ENCODE assay signal across 16 mouse cellular contexts in genomic region chr15:91152592-91152991, GRCm38 (mm10). TPM values are rescaled to one million over a fixed set of nuclear protein-coding genes. Genes with fewer than 3 reads are reported as not detected.
A peak's percentile ranks its signal among the peaks of the same experiment; 100 is the strongest.
DNase-seq lines count a peak whose midpoint lies in the region; ATAC-seq lines count a peak whose summit lies in the region.
"Had no signal": no experiment of that assay in that cellular context is flagged by ENCODE, and none has a peak within 500 bp of the region (broad histone marks: within the 10 kb centered on the region; RNA-seq: fewer than 3 reads in every experiment).

No protein-coding gene starts in this region.

- peaks cover 6% of the 10 kb centered on the region; the same call in 1 of the 2 replicates for H3K9me3 ChIP-seq in hindbrain, embryonic 13.5 days
- H3K9me3 ChIP-seq: embryonic facial prominence, embryonic 13.5 days; heart, embryonic 10.5 days; stomach, embryonic 15.5 days had no signal

- H3K4me2 ChIP-seq in hindbrain, embryonic 13.5 days = no peak overlapping the region
- H3K4me2 ChIP-seq: embryonic facial prominence, embryonic 13.5 days; hindbrain, embryonic 14.5 days; stomach, embryonic 15.5 days had no signal

- no peak overlapping the region for H3K9ac ChIP-seq in hindbrain, embryonic 13.5 days
- H3K9ac ChIP-seq: embryonic facial prominence, embryonic 13.5 days; hindbrain, embryonic 14.5 days; stomach, embryonic 15.5 days had no signal

- no peak overlapping the region for H3K27ac ChIP-seq in hindbrain, embryonic 13.5 days
- H3K27ac ChIP-seq: embryonic facial prominence, embryonic 13.5 days; heart, embryonic 10.5 days; hindbrain, embryonic 14.5 days; stomach, embryonic 15.5 days had no signal

- WGBS in hindbrain, embryonic 13.5 days = 76% methylated on average over 1 of the region's 1 CpGs

- H3K27me3 ChIP-seq in hindbrain, embryonic 13.5 days = no peaks in the 10 kb centered on the region
- H3K27me3 ChIP-seq: embryonic facial prominence, embryonic 13.5 days; stomach, embryonic 15.5 days had no signal

- no peak for ATAC-seq in activated CD4-positive, CD25-positive, alpha-beta regulatory T cell, adult 4 months
- ATAC-seq in hindbrain, embryonic 13.5 days (ENCODE audit: low FRiP score) = no peak

- H3K4me3 ChIP-seq in hindbrain, embryonic 13.5 days = no peak overlapping the region
- H3K4me3 ChIP-seq: embryonic facial prominence, embryonic 13.5 days; heart, embryonic 10.5 days; stomach, embryonic 15.5 days had no signal

- H3K4me1 ChIP-seq in hindbrain, embryonic 13.5 days (replicated peaks) = no peaks in the 10 kb centered on the region
- H3K4me1 ChIP-seq: embryonic facial prominence, embryonic 13.5 days; heart, embryonic 10.5 days; stomach, embryonic 15.5 days had no signal

- peak; percentile 49 for DNase-seq in adrenal gland, postnatal 14 days
- no peak for DNase-seq in adrenal gland, postnatal 4 days (ENCODE audit: low spot score in 2 of 2)
- DNase-seq in kidney, postnatal 4 days = peak; percentile 10 to 21
- DNase-seq in kidney, adult 9 months = no peak
- peak; percentile 0 for DNase-seq in retina, embryonic 14.5 days (ENCODE audit: low spot score)
- no peak for DNase-seq in retina, postnatal 1 day
- DNase-seq: B cell, adult 2 months; cerebellum, adult 9-10 months; kidney, postnatal 14 days had no signal

- H3K36me3 ChIP-seq in hindbrain, embryonic 13.5 days = peaks cover 42% of the 10 kb centered on the region
- H3K36me3 ChIP-seq: heart, embryonic 10.5 days; stomach, embryonic 15.5 days had no signal

RNA-seq across cellular contexts. Expression of gene Abcd2, which starts 39.0 kb away (rescaled TPM):
- total RNA-seq in adrenal gland, postnatal 14 days (2021) = 5.7 and 13.3 TPM in 2 replicates
- 10 to 100 TPM in 1 of 2 experiments, 1 to 10 TPM in 1; 5.2 to 14.0 TPM for total RNA-seq in adrenal gland, postnatal 4 days (2021)
- polyA plus RNA-seq in activated CD4-positive, CD25-positive, alpha-beta regulatory T cell, adult 4 months (2017; shearing (Covaris generic)) = under 1 TPM in 1 of 2 experiments, not detected in 1; 0.16 TPM
- 10.3 and 10.6 TPM in 2 replicates for polyA plus RNA-seq in hindbrain, embryonic 13.5 days (2015; fragmentation: Nextera tagmentation; extraction: Ambion mirVana)

RNA-seq across cellular contexts. Expression of gene CN725425, which starts 46.7 kb away (rescaled TPM):
- not detected in 2 replicates for total RNA-seq in adrenal gland, postnatal 14 days (2021)
- total RNA-seq in adrenal gland, postnatal 4 days (2021) = not detected
- polyA plus RNA-seq in activated CD4-positive, CD25-positive, alpha-beta regulatory T cell, adult 4 months (2017; shearing (Covaris generic)) = not detected
- polyA plus RNA-seq in hindbrain, embryonic 13.5 days (2015; fragmentation: Nextera tagmentation; extraction: Ambion mirVana) = not detected in 2 replicates
- total RNA-seq: left cerebral cortex, adult 8-10 months had no signal
- polyA plus RNA-seq: embryonic facial prominence, embryonic 13.5 days; hindbrain, embryonic 14.5 days; stomach, embryonic 15.5 days had no signal

Comparison
In these comparisons a context has a peak if more than half of its experiments do, and no peak if none do; other contexts are left out.
1. DNase-seq: peak in adrenal gland, postnatal 14 days (single experiment), kidney, postnatal 4 days (2 of 2) and retina, embryonic 14.5 days (single experiment); none in adrenal gland, postnatal 4 days (0 of 2), kidney, adult 9 months (single experiment) and retina, postnatal 1 day (single experiment).